Mouse (Mus musculus) liver, embryonic 13.5 days (tissue): Measurements from ENCODE around the gene Ccdc113. TPM values are rescaled to one million over a fixed set of nuclear protein-coding genes. Genes with fewer than 3 reads are reported as not detected.
"Not testable (repeated sequence)": the region's sequence is repeated elsewhere in the genome, so short reads cannot be mapped to it uniquely, and the experiment has no call there.

Experiments used
- ATAC-seq: fragments of 200-750 bp; cut with Nextera tagmentation; 2 replicates; pipeline ENCODE4 v1.8.0; 2017; ENCODE audit warnings: low read depth, mild to moderate bottlenecking, moderate number of reproducible peaks, moderate library complexity
- DNase-seq: peaks from one replicate; pipeline ENCODE4 v3.0.0; 2022
- H3K27ac ChIP-seq: fragments of 300-500 bp; sonication (generic); 2 replicates; pipeline ENCODE4 v1.5.1; 2015; ENCODE audit warnings: moderate library complexity, mild to moderate bottlenecking, inconsistent platforms
- H3K27me3 ChIP-seq: fragments of 300-500 bp; sonication (generic); 2 replicates; pipeline ENCODE4 v1.6.1; 2015; ENCODE audit warnings: mild to moderate bottlenecking, inconsistent platforms
- H3K36me3 ChIP-seq: fragments of 300-500 bp; sonication (generic); 2 replicates; pipeline ENCODE4 v1.6.1; 2015; ENCODE audit warnings: mild to moderate bottlenecking, inconsistent platforms
- H3K4me1 ChIP-seq: fragments of 300-500 bp; sonication (generic); replicated peaks from 2 replicates; pipeline ENCODE4 v1.6.1; 2015; ENCODE audit warnings: inconsistent platforms
- H3K4me2 ChIP-seq: fragments of 300-500 bp; sonication (generic); 2 replicates; pipeline ENCODE4 v1.6.1; 2015; ENCODE audit warnings: inconsistent platforms, mild to moderate bottlenecking, moderate library complexity
- H3K4me3 ChIP-seq: fragments of 300-500 bp; sonication (generic); replicated peaks from 2 replicates; pipeline ENCODE4 v1.5.1; 2015; ENCODE audit warnings: mild to moderate bottlenecking, inconsistent platforms
- H3K9ac ChIP-seq: fragments of 300-500 bp; sonication (generic); 2 replicates; pipeline ENCODE4 v1.6.1; 2015; ENCODE audit warnings: mild to moderate bottlenecking, inconsistent platforms
- H3K9me3 ChIP-seq: fragments of 300-500 bp; sonication (generic); replicated peaks from 2 replicates; pipeline ENCODE4 v1.6.1; 2016; ENCODE audit warnings: inconsistent platforms
- WGBS: fragments of 180-500 bp; shearing (Covaris S2); methylation state at CpG from one replicate; pipeline ENCODE4 v1.1.7; 2015; ENCODE audit not compliant: insufficient replicate concordance; 5-methylcytosine and 5-hydroxymethylcytosine counted together
- polyA plus RNA-seq: library from polyadenylated mRNA; unstranded; fragments of >200 nt; fragmentation: Nextera tagmentation; extraction: Ambion mirVana; gene quantifications from 2 replicates; pipeline ENCODE4 v1.2.1, GENCODE M21; 2015

The Ccdc113 gene
- polyA plus RNA-seq, 1 experiment from 2014 or later, result not detected

GRCm38 (mm10) chr8:95587339-95587738 is 53.5 kb downstream of the Ccdc113 start:
- no peaks in the 10 kb centered on the region for H3K27me3 ChIP-seq
- no peak overlapping the region for H3K9ac ChIP-seq
- no peak for ATAC-seq
- H3K4me3 ChIP-seq, result no peak overlapping the region
- no peaks in the 10 kb centered on the region for H3K36me3 ChIP-seq
- H3K27ac ChIP-seq, result no peak overlapping the region
- H3K4me1 ChIP-seq, result peaks cover 18% of the 10 kb centered on the region
- 0 out of 2 replicates have a peak, but pooled peaks cover 4% of the 10 kb centered on the region for H3K9me3 ChIP-seq
- no peak overlapping the region for H3K4me2 ChIP-seq
- 75% methylated on average over 1 of the region's 1 CpGs for WGBS
- no peak for DNase-seq

GRCm38 (mm10) chr8:95589282-95589681 is 55.4 kb downstream of the Ccdc113 start:
- Histone ChIP-seq H3K9ac (no peak overlapping the region), H3K4me3 (no peak overlapping the region), H3K27ac (no peak overlapping the region), H3K4me2 (no peak overlapping the region), H3K9me3 (0 out of 2 replicates have a peak, but pooled peaks cover 4% of the 10 kb centered on the region), H3K4me1 (peaks cover 36% of the 10 kb centered on the region), H3K27me3 (no peaks in the 10 kb centered on the region), H3K36me3 (no peaks in the 10 kb centered on the region)
- ATAC-seq, result no peak
- no peak for DNase-seq
- WGBS, result 61% methylated on average over 10 of the region's 10 CpGs

- DNase-seq (no peak), ATAC-seq (no peak)
- Histone ChIP-seq H3K27me3 (no peaks in the 10 kb centered on the region), H3K4me3 (no peak overlapping the region), H3K9me3 (0 out of 2 replicates have a peak, but pooled peaks cover 4% of the 10 kb centered on the region), H3K4me2 (no peak overlapping the region), H3K9ac (no peak overlapping the region), H3K36me3 (no peaks in the 10 kb centered on the region), H3K27ac (no peak overlapping the region), H3K4me1 (peaks cover 40% of the 10 kb centered on the region)
- WGBS, result 61% methylated on average over 4 of the region's 4 CpGs
Measured at GRCm38 (mm10) chr8:95590539-95590938, 56.7 kb downstream of the Ccdc113 start.

GRCm38 (mm10) chr8:95592131-95592780 is 58.4 kb downstream of the Ccdc113 start:
- no peak overlapping the region for H3K9ac ChIP-seq

GRCm38 (mm10) chr8:95593439-95594393 is 59.8 kb downstream of the Ccdc113 start:
- ATAC-seq (no peak), DNase-seq (no peak)
- Histone ChIP-seq H3K4me1 (peaks cover 49% of the 10 kb centered on the region), H3K4me3 (no peak overlapping the region), H3K9ac (no peak overlapping the region), H3K27me3 (no peaks in the 10 kb centered on the region), H3K9me3 (0 out of 2 replicates have a peak, but pooled peaks cover 4% of the 10 kb centered on the region), H3K27ac (peak overlapping the region; percentile 43; the same call in 1 of the 2 replicates), H3K36me3 (no peaks in the 10 kb centered on the region), H3K4me2 (no peak overlapping the region)
- WGBS, result 86% methylated on average over 7 of the region's 7 CpGs

More at GRCm38 (mm10) chr8:95592131-95592780, 58.4 kb downstream of the Ccdc113 start:
- peak; percentile 91 for ATAC-seq
- no peak overlapping the region for H3K4me3 ChIP-seq
- no peaks in the 10 kb centered on the region for H3K36me3 ChIP-seq
- WGBS, result 29% methylated on average over 12 of the region's 12 CpGs
- H3K9me3 ChIP-seq, result 0 out of 2 replicates have a peak, but pooled peaks cover 4% of the 10 kb centered on the region
- H3K27ac ChIP-seq, result peak overlapping the region; percentile 85
- H3K27me3 ChIP-seq, result no peaks in the 10 kb centered on the region
- H3K4me2 ChIP-seq, result peak overlapping the region; percentile 38
- H3K4me1 ChIP-seq, result peaks cover 49% of the 10 kb centered on the region
- peak; percentile 22 for DNase-seq

GRCm38 (mm10) chr8:95595131-95595530 is 61.2 kb downstream of the Ccdc113 start:
- Histone ChIP-seq H3K27me3 (no peaks in the 10 kb centered on the region), H3K36me3 (no peaks in the 10 kb centered on the region), H3K4me2 (no peak overlapping the region), H3K9ac (no peak overlapping the region), H3K4me3 (no peak overlapping the region), H3K9me3 (0 out of 2 replicates have a peak, but pooled peaks cover 4% of the 10 kb centered on the region), H3K4me1 (peaks cover 49% of the 10 kb centered on the region), H3K27ac (no peak overlapping the region)
- WGBS, result 80% methylated on average over 14 of the region's 14 CpGs
- ATAC-seq, result no peak
- DNase-seq, result no peak

GRCm38 (mm10) chr8:95596841-95597241 is 63.0 kb downstream of the Ccdc113 start:
- H3K9me3 ChIP-seq, result no peaks in the 10 kb centered on the region
- H3K4me3 ChIP-seq, result no peak overlapping the region
- DNase-seq, result no peak
- peaks cover 36% of the 10 kb centered on the region for H3K4me1 ChIP-seq
- no peak for ATAC-seq
- H3K4me2 ChIP-seq, result no peak overlapping the region
- no peak overlapping the region for H3K27ac ChIP-seq
- no peaks in the 10 kb centered on the region for H3K27me3 ChIP-seq
- H3K9ac ChIP-seq, result no peak overlapping the region
- H3K36me3 ChIP-seq, result no peaks in the 10 kb centered on the region
- WGBS, result 38% methylated on average over 4 of the region's 4 CpGs

- DNase-seq (peak; percentile 15), ATAC-seq (no peak)
- Histone ChIP-seq H3K36me3 (no peaks in the 10 kb centered on the region), H3K9me3 (no peaks in the 10 kb centered on the region), H3K4me3 (no peak overlapping the region), H3K27ac (no peak overlapping the region), H3K4me1 (peaks cover 9% of the 10 kb centered on the region), H3K27me3 (no peaks in the 10 kb centered on the region), H3K4me2 (no peak overlapping the region), H3K9ac (no peak overlapping the region)
- 12% methylated on average over 11 of the region's 11 CpGs for WGBS
Measured at GRCm38 (mm10) chr8:95599861-95600260, 66.0 kb downstream of the Ccdc113 start.

GRCm38 (mm10) chr8:95601306-95601705 is 67.4 kb downstream of the Ccdc113 start:
- H3K9me3 ChIP-seq, result no peaks in the 10 kb centered on the region
- H3K27ac ChIP-seq, result no peak overlapping the region
- 60% methylated on average over 15 of the region's 15 CpGs for WGBS
- DNase-seq (no peak), ATAC-seq (no peak)
- H3K4me1 ChIP-seq, result peaks cover 9% of the 10 kb centered on the region
- H3K36me3 ChIP-seq, result no peaks in the 10 kb centered on the region
- H3K27me3 ChIP-seq, result no peaks in the 10 kb centered on the region
- no peak overlapping the region for H3K4me2 ChIP-seq
- no peak overlapping the region for H3K4me3 ChIP-seq
- H3K9ac ChIP-seq, result no peak overlapping the region

- no peaks in the 10 kb centered on the region for H3K27me3 ChIP-seq
- ATAC-seq (no peak), DNase-seq (no peak)
- no peaks in the 10 kb centered on the region for H3K9me3 ChIP-seq
- H3K27ac ChIP-seq, result no peak overlapping the region
- no peak overlapping the region for H3K4me3 ChIP-seq
- no peaks in the 10 kb centered on the region for H3K36me3 ChIP-seq
- H3K4me2 ChIP-seq, result no peak overlapping the region
- WGBS, result 55% methylated on average over 2 of the region's 2 CpGs
- no peak overlapping the region for H3K9ac ChIP-seq
- H3K4me1 ChIP-seq, result peaks cover under 1% of the 10 kb centered on the region; the same call in 1 of the 2 replicates
Measured at GRCm38 (mm10) chr8:95602168-95602567, 68.3 kb downstream of the Ccdc113 start.

- not testable (repeated sequence) for H3K9me3 ChIP-seq, H3K4me2 ChIP-seq, H3K36me3 ChIP-seq, ATAC-seq, H3K4me3 ChIP-seq, DNase-seq, H3K27me3 ChIP-seq, H3K9ac ChIP-seq, H3K27ac ChIP-seq
- 18% methylated on average over 4 of the region's 5 CpGs for WGBS
- H3K4me1 ChIP-seq, result peaks cover 11% of the 10 kb centered on the region
Measured at GRCm38 (mm10) chr8:95606509-95606908, 72.6 kb downstream of the Ccdc113 start.
